Mouse (Mus musculus): ENCODE data around the gene Ung. TPM values are rescaled to one million over a fixed set of nuclear protein-coding genes. Genes with fewer than 3 reads are reported as not detected.
A peak's percentile ranks its signal among the peaks of the same experiment; 100 is the strongest.

Ung gene
- polyA plus RNA-seq, 1 experiment from 2014 or later = 8.2 TPM

- Histone ChIP-seq H3K27ac (ENCODE audit: low read length) (peak overlapping the region; percentile 78), H3K4me2 (ENCODE audit: low read length) (peak overlapping the region; percentile 16), H3K4me1 (ENCODE audit: control insufficient read depth, insufficient read depth, low read length) (peaks cover 14% of the 10 kb centered on the region), H3K4me3 (ENCODE audit: low read depth, low read length) (no peak overlapping the region), H3K27me3 (ENCODE audit: control insufficient read depth, insufficient read depth, low read depth, low read length) (no peaks in the 10 kb centered on the region), H3K9me3 (replicated peaks; ENCODE audit: control insufficient read depth, low read length, poor library complexity, severe bottlenecking) (no peaks in the 10 kb centered on the region), H3K9ac (ENCODE audit: low read depth, low read length) (no peak overlapping the region), H3K36me3 (ENCODE audit: control insufficient read depth, insufficient read depth, low read length) (no peaks in the 10 kb centered on the region)
- ATAC-seq = peak; percentile 56; the same call in 1 of the 2 replicates
- WGBS = 61% methylated on average over 21 of the region's 21 CpGs
These were observed 8.3 kb downstream of the Ung start for GRCm38 (mm10) chr5:114138277-114139164.

- WGBS = 26% methylated on average over 9 of the region's 9 CpGs
- peak; percentile 88 for ATAC-seq
These were observed 9.0 kb downstream of the Ung start for GRCm38 (mm10) chr5:114139175-114139574.

GRCm38 (mm10) chr5:114146028-114146888 is 16.1 kb downstream of the Ung start, which contains the start of gene Acacb:
Gene Acacb (plus strand): TSS chr5:114146535.
- H3K4me3 ChIP-seq (ENCODE audit: low read depth, low read length) = no peak within 1 kb of the TSS

More at GRCm38 (mm10) chr5:114139175-114139574, 9.0 kb downstream of the Ung start:
- H3K4me3 ChIP-seq (ENCODE audit: low read depth, low read length) = no peak overlapping the region
- H3K4me1 ChIP-seq (ENCODE audit: control insufficient read depth, insufficient read depth, low read length) = peaks cover 14% of the 10 kb centered on the region
- peak overlapping the region; percentile 14 for H3K4me2 ChIP-seq (ENCODE audit: low read length)
- no peaks in the 10 kb centered on the region for H3K9me3 ChIP-seq (replicated peaks; ENCODE audit: control insufficient read depth, low read length, poor library complexity, severe bottlenecking)
- H3K27ac ChIP-seq (ENCODE audit: low read length) = peak overlapping the region; percentile 78
- H3K9ac ChIP-seq (ENCODE audit: low read depth, low read length) = no peak overlapping the region
- no peaks in the 10 kb centered on the region for H3K27me3 ChIP-seq (ENCODE audit: control insufficient read depth, insufficient read depth, low read depth, low read length)
- no peaks in the 10 kb centered on the region for H3K36me3 ChIP-seq (ENCODE audit: control insufficient read depth, insufficient read depth, low read length)

GRCm38 (mm10) chr5:114147043-114147972 is 17.1 kb downstream of the Ung start:
- Histone ChIP-seq H3K9me3 (replicated peaks; ENCODE audit: control insufficient read depth, low read length, poor library complexity, severe bottlenecking) (no peaks in the 10 kb centered on the region), H3K4me2 (ENCODE audit: low read length) (no peak overlapping the region), H3K27ac (ENCODE audit: low read length) (no peak overlapping the region), H3K4me3 (ENCODE audit: low read depth, low read length) (no peak overlapping the region), H3K9ac (ENCODE audit: low read depth, low read length) (no peak overlapping the region), H3K27me3 (ENCODE audit: control insufficient read depth, insufficient read depth, low read depth, low read length) (no peaks in the 10 kb centered on the region), H3K4me1 (ENCODE audit: control insufficient read depth, insufficient read depth, low read length) (peaks cover 6% of the 10 kb centered on the region; the same call in 1 of the 2 replicates), H3K36me3 (ENCODE audit: control insufficient read depth, insufficient read depth, low read length) (no peaks in the 10 kb centered on the region)
- ATAC-seq = no peak
- WGBS = 88% methylated on average over 14 of the region's 14 CpGs

More at GRCm38 (mm10) chr5:114146028-114146888, 16.1 kb downstream of the Ung start, which contains the start of gene Acacb:
- no peak within 1 kb of the TSS for H3K4me2 ChIP-seq (ENCODE audit: low read length)
- ATAC-seq = no peak
- no peaks in the 10 kb centered on the region for H3K27me3 ChIP-seq (ENCODE audit: control insufficient read depth, insufficient read depth, low read depth, low read length)
- 51% methylated on average over 19 of the region's 19 CpGs for WGBS
- H3K36me3 ChIP-seq (ENCODE audit: control insufficient read depth, insufficient read depth, low read length) = no peaks in the 10 kb centered on the region
- H3K4me1 ChIP-seq (ENCODE audit: control insufficient read depth, insufficient read depth, low read length) = peaks cover 6% of the 10 kb centered on the region; the same call in 1 of the 2 replicates
- no peak within 1 kb of the TSS for H3K9ac ChIP-seq (ENCODE audit: low read depth, low read length)
- H3K27ac ChIP-seq (ENCODE audit: low read length) = no peak within 1 kb of the TSS
- no peaks in the 10 kb centered on the region for H3K9me3 ChIP-seq (replicated peaks; ENCODE audit: control insufficient read depth, low read length, poor library complexity, severe bottlenecking)

GRCm38 (mm10) chr5:114152359-114153092 is 22.3 kb downstream of the Ung start:
- WGBS = 85% methylated on average over 12 of the region's 12 CpGs
- H3K4me3 ChIP-seq (ENCODE audit: low read depth, low read length) = no peak overlapping the region
- no peaks in the 10 kb centered on the region for H3K36me3 ChIP-seq (ENCODE audit: control insufficient read depth, insufficient read depth, low read length)
- H3K27me3 ChIP-seq (ENCODE audit: control insufficient read depth, insufficient read depth, low read depth, low read length) = no peaks in the 10 kb centered on the region
- H3K9ac ChIP-seq (ENCODE audit: low read depth, low read length) = no peak overlapping the region
- H3K4me2 ChIP-seq (ENCODE audit: low read length) = no peak overlapping the region
- ATAC-seq = no peak
- no peak overlapping the region for H3K27ac ChIP-seq (ENCODE audit: low read length)
- H3K9me3 ChIP-seq (replicated peaks; ENCODE audit: control insufficient read depth, low read length, poor library complexity, severe bottlenecking) = no peaks in the 10 kb centered on the region
- no peaks in the 10 kb centered on the region for H3K4me1 ChIP-seq (ENCODE audit: control insufficient read depth, insufficient read depth, low read length)

GRCm38 (mm10) chr5:114153490-114153889 is 23.3 kb downstream of the Ung start:
- H3K4me1 ChIP-seq (ENCODE audit: control insufficient read depth, insufficient read depth, low read length) = no peaks in the 10 kb centered on the region
- no peaks in the 10 kb centered on the region for H3K36me3 ChIP-seq (ENCODE audit: control insufficient read depth, insufficient read depth, low read length)
- no peaks in the 10 kb centered on the region for H3K9me3 ChIP-seq (replicated peaks; ENCODE audit: control insufficient read depth, low read length, poor library complexity, severe bottlenecking)
- no peaks in the 10 kb centered on the region for H3K27me3 ChIP-seq (ENCODE audit: control insufficient read depth, insufficient read depth, low read depth, low read length)
- WGBS = 3% methylated on average over 12 of the region's 12 CpGs
- no peak overlapping the region for H3K4me3 ChIP-seq (ENCODE audit: low read depth, low read length)
- H3K9ac ChIP-seq (ENCODE audit: low read depth, low read length) = no peak overlapping the region
- no peak overlapping the region for H3K27ac ChIP-seq (ENCODE audit: low read length)
- ATAC-seq = no peak
- H3K4me2 ChIP-seq (ENCODE audit: low read length) = peak overlapping the region; percentile 41

- H3K27me3 ChIP-seq (ENCODE audit: control insufficient read depth, insufficient read depth, low read depth, low read length) = no peaks in the 10 kb centered on the region
- no peaks in the 10 kb centered on the region for H3K9me3 ChIP-seq (replicated peaks; ENCODE audit: control insufficient read depth, low read length, poor library complexity, severe bottlenecking)
- no peak for ATAC-seq
- H3K4me3 ChIP-seq (ENCODE audit: low read depth, low read length) = no peak overlapping the region
- no peak overlapping the region for H3K4me2 ChIP-seq (ENCODE audit: low read length)
- no peaks in the 10 kb centered on the region for H3K36me3 ChIP-seq (ENCODE audit: control insufficient read depth, insufficient read depth, low read length)
- WGBS = 87% methylated on average over 5 of the region's 5 CpGs
- H3K4me1 ChIP-seq (ENCODE audit: control insufficient read depth, insufficient read depth, low read length) = no peaks in the 10 kb centered on the region
- no peak overlapping the region for H3K9ac ChIP-seq (ENCODE audit: low read depth, low read length)
- no peak overlapping the region for H3K27ac ChIP-seq (ENCODE audit: low read length)
These were observed 24.6 kb downstream of the Ung start for GRCm38 (mm10) chr5:114154765-114155164.

Measured in midbrain, embryonic 16.5 days (tissue).